Comparison of ENCODE assay signal across 12 mouse cellular contexts in genomic region chr1:90486349-90486839, GRCm38 (mm10).
DNase-seq lines count a peak whose midpoint lies in the region; ATAC-seq and TF ChIP-seq lines count a peak whose summit lies in the region.
"Had no signal": no experiment of that assay in that cellular context is flagged by ENCODE, and none has a peak within 500 bp of the region (broad histone marks: within the 10 kb centered on the region; RNA-seq: fewer than 3 reads in every experiment).

No protein-coding gene starts in this region.

- TF ChIP-seq CTCF in lung, embryonic 14.5 days (IDR thresholded peaks at IDR 0.05; ENCODE audit: low read depth), result no peak
- TF ChIP-seq CTCF in cerebellum, adult 2 months (IDR thresholded peaks at IDR 0.05; ENCODE audit: borderline replicate concordance, insufficient read depth, low read depth, low read length), result no peak

- H3K27ac ChIP-seq in lung, embryonic 14.5 days (ENCODE audit: low read depth), result no peak overlapping the region
- H3K27ac ChIP-seq in cerebellum, adult 2 months (ENCODE audit: insufficient read depth, low read length), result no peak overlapping the region
- 0 out of 2 replicates have a peak overlapping the region, but pooled peaks have one; percentile 8 for H3K27ac ChIP-seq in hindbrain, embryonic 10.5 days
- H3K27ac ChIP-seq: left cerebral cortex, adult 2 months had no signal

- ATAC-seq in lung, embryonic 14.5 days (ENCODE audit: insufficient read depth), result peak; percentile 92

- H3K36me3 ChIP-seq in lung, embryonic 14.5 days (ENCODE audit: insufficient read depth), result no peaks in the 10 kb centered on the region
- no peaks in the 10 kb centered on the region for H3K36me3 ChIP-seq in hindbrain, embryonic 10.5 days
- H3K36me3 ChIP-seq: G1E had no signal

- no peaks in the 10 kb centered on the region for H3K9me3 ChIP-seq in lung, embryonic 14.5 days (ENCODE audit: low read depth, low read length)
- no peaks in the 10 kb centered on the region for H3K9me3 ChIP-seq in hindbrain, embryonic 10.5 days

- WGBS in lung, embryonic 14.5 days, result 28% methylated on average over 11 of the region's 11 CpGs
- 13% methylated on average over 11 of the region's 11 CpGs for WGBS in cerebellum, adult 2 months
- 78% methylated on average over 11 of the region's 11 CpGs for WGBS in hindbrain, embryonic 10.5 days

- DNase-seq in lung, embryonic 14.5 days, result peak; percentile 89
- DNase-seq in lung, postnatal 25 days (ENCODE audit: low spot score), result no peak
- DNase-seq in cerebellum, adult 2 months, result peak; percentile 44 to 73
- no peak for DNase-seq in hindbrain, embryonic 10.5 days (ENCODE audit: low spot score)
- peak; percentile 61 to 83 for DNase-seq in lung, postnatal 4 days
- no peak for DNase-seq in thymus, postnatal 36 days
- no peak for DNase-seq in testis, postnatal 10 days (ENCODE audit: low spot score)
- DNase-seq in ovary, postnatal 36 days (ENCODE audit: low spot score), result no peak
- DNase-seq: gastrocnemius, postnatal 14 days; thymus, postnatal 14 days had no signal

- peak overlapping the region; percentile 13; the same call in 1 of the 2 replicates for H3K4me2 ChIP-seq in lung, embryonic 14.5 days

- H3K4me1 ChIP-seq in lung, embryonic 14.5 days (ENCODE audit: insufficient read depth), result 0 out of 2 replicates have a peak, but pooled peaks cover 2% of the 10 kb centered on the region
- H3K4me1 ChIP-seq in cerebellum, adult 2 months (ENCODE audit: control insufficient read depth, insufficient read depth, low read length), result peaks cover 5% of the 10 kb centered on the region; the same call in 1 of the 2 replicates
- H3K4me1 ChIP-seq in hindbrain, embryonic 10.5 days (replicated peaks), result peaks cover 3% of the 10 kb centered on the region; the same call in 1 of the 2 replicates

- TF ChIP-seq POLR2A in cerebellum, adult 2 months (IDR thresholded peaks at IDR 0.05; ENCODE audit: borderline replicate concordance, insufficient read depth, low read length), result no peak

- H3K9ac ChIP-seq in lung, embryonic 14.5 days, result no peak overlapping the region

- no peak overlapping the region for H3K4me3 ChIP-seq in lung, embryonic 14.5 days (ENCODE audit: low read depth, low read length)
- no peak overlapping the region for H3K4me3 ChIP-seq in cerebellum, adult 2 months (replicated peaks; ENCODE audit: insufficient read depth, low read depth, low read length)
- no peak overlapping the region for H3K4me3 ChIP-seq in hindbrain, embryonic 10.5 days
- H3K4me3 ChIP-seq: left cerebral cortex, adult 2 months had no signal

- 0 out of 2 replicates have a peak, but pooled peaks cover 10% of the 10 kb centered on the region for H3K27me3 ChIP-seq in lung, embryonic 14.5 days (ENCODE audit: insufficient read depth, low read length)
- H3K27me3 ChIP-seq in cerebellum, adult 2 months (ENCODE audit: control insufficient read depth, insufficient read depth, low read length), result no peaks in the 10 kb centered on the region
- 0 out of 2 replicates have a peak, but pooled peaks cover 4% of the 10 kb centered on the region for H3K27me3 ChIP-seq in hindbrain, embryonic 10.5 days (ENCODE audit: insufficient read depth, poor library complexity, severe bottlenecking)

Comparison
In these comparisons a context has a peak if more than half of its experiments do, and no peak if none do; other contexts are left out.
1. DNase-seq: peak in lung, embryonic 14.5 days (single experiment), cerebellum, adult 2 months (2 of 2) and lung, postnatal 4 days (2 of 2); none in lung, postnatal 25 days (single experiment), hindbrain, embryonic 10.5 days (single experiment), thymus, postnatal 36 days (0 of 2), testis, postnatal 10 days (single experiment) and ovary, postnatal 36 days (single experiment).